Mouse (Mus musculus): ENCODE results near the gene Bmpr1b. TPM values are rescaled to one million over a fixed set of nuclear protein-coding genes. Genes with fewer than 3 reads are reported as not detected.
A peak's percentile ranks its signal among the peaks of the same experiment; 100 is the strongest.

Gene Bmpr1b
- polyA plus RNA-seq, 1 experiment = 0.05 TPM

GRCm38 (mm10) chr3:141884190-141884589 lies 285.0 kb downstream of the Bmpr1b start:
- H3K4me1 ChIP-seq (replicated peaks; ENCODE audit: control insufficient read depth, insufficient read depth, low read length) = no peaks in the 10 kb centered on the region
- 97% methylated on average over 5 of the region's 5 CpGs for WGBS
- no peaks in the 10 kb centered on the region for H3K36me3 ChIP-seq (ENCODE audit: control insufficient read depth, insufficient read depth, low read length)
- no peak overlapping the region for H3K4me3 ChIP-seq (ENCODE audit: control insufficient read depth, insufficient read depth, low read length)
- H3K27ac ChIP-seq (ENCODE audit: control insufficient read depth, insufficient read depth, low read length) = no peak overlapping the region
- DNase-seq = no peak
- H3K27me3 ChIP-seq (ENCODE audit: control insufficient read depth, insufficient read depth, low read length) = no peaks in the 10 kb centered on the region
- TF ChIP-seq POLR2A (IDR thresholded peaks at IDR 0.05; ENCODE audit: control insufficient read depth, extremely low read depth, insufficient read depth, low read length, poor library complexity) (no peak), CTCF (IDR thresholded peaks at IDR 0.05; ENCODE audit: borderline replicate concordance, control insufficient read depth, extremely low read depth, insufficient read depth, low read length, poor library complexity) (no peak)

- H3K27me3 ChIP-seq (ENCODE audit: control insufficient read depth, insufficient read depth, low read length) = no peaks in the 10 kb centered on the region
- H3K4me1 ChIP-seq (replicated peaks; ENCODE audit: control insufficient read depth, insufficient read depth, low read length) = no peaks in the 10 kb centered on the region
- H3K36me3 ChIP-seq (ENCODE audit: control insufficient read depth, insufficient read depth, low read length) = no peaks in the 10 kb centered on the region
- 85% methylated on average over 2 of the region's 2 CpGs for WGBS
- no peak overlapping the region for H3K4me3 ChIP-seq (ENCODE audit: control insufficient read depth, insufficient read depth, low read length)
- TF ChIP-seq CTCF (IDR thresholded peaks at IDR 0.05; ENCODE audit: borderline replicate concordance, control insufficient read depth, extremely low read depth, insufficient read depth, low read length, poor library complexity) = no peak
- no peak for TF ChIP-seq POLR2A (IDR thresholded peaks at IDR 0.05; ENCODE audit: control insufficient read depth, extremely low read depth, insufficient read depth, low read length, poor library complexity)
- no peak overlapping the region for H3K27ac ChIP-seq (ENCODE audit: control insufficient read depth, insufficient read depth, low read length)
- DNase-seq = no peak
These were observed 286.7 kb downstream of the Bmpr1b start for GRCm38 (mm10) chr3:141882496-141882895.

- no peaks in the 10 kb centered on the region for H3K36me3 ChIP-seq (ENCODE audit: control insufficient read depth, insufficient read depth, low read length)
- no peak overlapping the region for H3K4me3 ChIP-seq (ENCODE audit: control insufficient read depth, insufficient read depth, low read length)
- 92% methylated on average over 10 of the region's 10 CpGs for WGBS
- no peaks in the 10 kb centered on the region for H3K4me1 ChIP-seq (replicated peaks; ENCODE audit: control insufficient read depth, insufficient read depth, low read length)
- DNase-seq = no peak
- no peak for TF ChIP-seq CTCF (IDR thresholded peaks at IDR 0.05; ENCODE audit: borderline replicate concordance, control insufficient read depth, extremely low read depth, insufficient read depth, low read length, poor library complexity)
- no peak for TF ChIP-seq POLR2A (IDR thresholded peaks at IDR 0.05; ENCODE audit: control insufficient read depth, extremely low read depth, insufficient read depth, low read length, poor library complexity)
- H3K27me3 ChIP-seq (ENCODE audit: control insufficient read depth, insufficient read depth, low read length) = no peaks in the 10 kb centered on the region
- no peak overlapping the region for H3K27ac ChIP-seq (ENCODE audit: control insufficient read depth, insufficient read depth, low read length)
These were observed 296.7 kb downstream of the Bmpr1b start for GRCm38 (mm10) chr3:141872337-141873042.

GRCm38 (mm10) chr3:141871805-141872204 lies 297.4 kb downstream of the Bmpr1b start:
- WGBS = 92% methylated on average over 3 of the region's 3 CpGs
- DNase-seq = no peak
- TF ChIP-seq CTCF (IDR thresholded peaks at IDR 0.05; ENCODE audit: borderline replicate concordance, control insufficient read depth, extremely low read depth, insufficient read depth, low read length, poor library complexity) (no peak), POLR2A (IDR thresholded peaks at IDR 0.05; ENCODE audit: control insufficient read depth, extremely low read depth, insufficient read depth, low read length, poor library complexity) (no peak)

GRCm38 (mm10) chr3:141862816-141863461 lies 306.3 kb downstream of the Bmpr1b start:
- H3K27me3 ChIP-seq (ENCODE audit: control insufficient read depth, insufficient read depth, low read length) = no peaks in the 10 kb centered on the region
- no peak overlapping the region for H3K4me3 ChIP-seq (ENCODE audit: control insufficient read depth, insufficient read depth, low read length)
- WGBS = 25% methylated on average over 13 of the region's 13 CpGs
- TF ChIP-seq CTCF (IDR thresholded peaks at IDR 0.05; ENCODE audit: borderline replicate concordance, control insufficient read depth, extremely low read depth, insufficient read depth, low read length, poor library complexity) = no peak
- no peak for TF ChIP-seq POLR2A (IDR thresholded peaks at IDR 0.05; ENCODE audit: control insufficient read depth, extremely low read depth, insufficient read depth, low read length, poor library complexity)
- H3K27ac ChIP-seq (ENCODE audit: control insufficient read depth, insufficient read depth, low read length) = no peak overlapping the region
- DNase-seq = peak; percentile 2
- H3K36me3 ChIP-seq (ENCODE audit: control insufficient read depth, insufficient read depth, low read length) = no peaks in the 10 kb centered on the region
- H3K4me1 ChIP-seq (replicated peaks; ENCODE audit: control insufficient read depth, insufficient read depth, low read length) = no peaks in the 10 kb centered on the region

More at GRCm38 (mm10) chr3:141871805-141872204, 297.4 kb downstream of the Bmpr1b start:
- no peaks in the 10 kb centered on the region for H3K36me3 ChIP-seq (ENCODE audit: control insufficient read depth, insufficient read depth, low read length)
- H3K27ac ChIP-seq (ENCODE audit: control insufficient read depth, insufficient read depth, low read length) = no peak overlapping the region
- H3K4me3 ChIP-seq (ENCODE audit: control insufficient read depth, insufficient read depth, low read length) = no peak overlapping the region
- H3K27me3 ChIP-seq (ENCODE audit: control insufficient read depth, insufficient read depth, low read length) = no peaks in the 10 kb centered on the region
- no peaks in the 10 kb centered on the region for H3K4me1 ChIP-seq (replicated peaks; ENCODE audit: control insufficient read depth, insufficient read depth, low read length)

- Histone ChIP-seq H3K36me3 (ENCODE audit: control insufficient read depth, insufficient read depth, low read length) (no peaks in the 10 kb centered on the region), H3K27me3 (ENCODE audit: control insufficient read depth, insufficient read depth, low read length) (no peaks in the 10 kb centered on the region), H3K4me3 (ENCODE audit: control insufficient read depth, insufficient read depth, low read length) (no peak overlapping the region), H3K4me1 (replicated peaks; ENCODE audit: control insufficient read depth, insufficient read depth, low read length) (no peaks in the 10 kb centered on the region), H3K27ac (ENCODE audit: control insufficient read depth, insufficient read depth, low read length) (no peak overlapping the region)
- DNase-seq = no peak
- TF ChIP-seq POLR2A (IDR thresholded peaks at IDR 0.05; ENCODE audit: control insufficient read depth, extremely low read depth, insufficient read depth, low read length, poor library complexity) (no peak), CTCF (IDR thresholded peaks at IDR 0.05; ENCODE audit: borderline replicate concordance, control insufficient read depth, extremely low read depth, insufficient read depth, low read length, poor library complexity) (no peak)
- WGBS = 88% methylated on average over 8 of the region's 8 CpGs
These were observed 312.1 kb downstream of the Bmpr1b start for GRCm38 (mm10) chr3:141857123-141857522.
